Mouse (Mus musculus): ENCODE results near the gene Gm21915. TPM values are rescaled to one million over a fixed set of nuclear protein-coding genes. Genes with fewer than 3 reads are reported as not detected.

Gm21915 gene
- polyA plus RNA-seq, 1 experiment from 2014 or later, result not detected

- Histone ChIP-seq H3K4me3 (replicated peaks) (no peak overlapping the region), H3K4me1 (peaks cover 12% of the 10 kb centered on the region), H3K27me3 (replicated peaks) (no peaks in the 10 kb centered on the region), H3K27ac (replicated peaks) (no peak overlapping the region), H3K4me2 (no peak overlapping the region), H3K36me3 (no peaks in the 10 kb centered on the region), H3K9ac (replicated peaks) (no peak overlapping the region), H3K9me3 (replicated peaks) (no peaks in the 10 kb centered on the region)
- 29% methylated on average over 4 of the region's 4 CpGs for WGBS
- no peak for ATAC-seq (ENCODE audit: low FRiP score)
Observed at GRCm38 (mm10) chr9:40671323-40671930, 1.0 kb downstream of the Gm21915 start.

DNA sequence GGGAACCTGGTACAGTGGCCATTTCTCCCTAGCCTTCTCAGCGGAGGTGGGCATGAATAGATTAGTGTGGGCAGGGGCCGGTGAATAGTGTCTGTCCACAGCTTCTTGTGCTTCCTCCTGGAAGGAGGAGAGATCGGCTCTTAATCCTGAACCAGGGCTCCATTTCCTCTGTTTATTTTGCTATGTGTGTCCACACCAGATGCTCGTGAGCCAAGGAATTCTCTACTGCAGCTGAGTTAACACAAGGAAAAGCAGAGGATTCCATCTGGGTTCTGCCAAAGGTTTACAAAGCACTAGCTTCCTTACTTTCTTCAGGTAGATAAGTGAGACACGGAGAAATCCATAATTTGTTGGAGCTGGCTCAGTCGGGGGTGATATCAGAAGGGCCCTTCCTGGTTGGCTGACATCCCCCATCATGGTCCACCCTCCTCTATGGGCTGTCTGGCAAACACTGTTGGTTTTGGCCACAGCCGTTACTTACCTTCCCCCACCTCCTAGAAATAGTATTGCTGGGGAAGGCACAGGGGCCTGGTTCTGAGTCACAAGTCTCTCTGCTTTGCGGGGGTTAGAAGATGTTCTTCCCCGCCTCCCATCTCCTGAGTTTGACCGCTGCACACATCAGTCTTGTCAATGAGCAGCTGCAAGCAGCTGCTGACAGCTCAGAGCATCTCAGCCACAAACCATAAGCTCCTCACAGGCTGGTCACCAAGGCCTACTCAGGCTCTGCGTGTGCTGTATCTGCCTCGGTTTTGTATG, 5.0 kb downstream of the Gm21915 start:
- WGBS, result 81% methylated on average over 12 of the region's 12 CpGs
- Histone ChIP-seq H3K4me2 (no peak overlapping the region), H3K27ac (replicated peaks) (no peak overlapping the region)

DNA sequence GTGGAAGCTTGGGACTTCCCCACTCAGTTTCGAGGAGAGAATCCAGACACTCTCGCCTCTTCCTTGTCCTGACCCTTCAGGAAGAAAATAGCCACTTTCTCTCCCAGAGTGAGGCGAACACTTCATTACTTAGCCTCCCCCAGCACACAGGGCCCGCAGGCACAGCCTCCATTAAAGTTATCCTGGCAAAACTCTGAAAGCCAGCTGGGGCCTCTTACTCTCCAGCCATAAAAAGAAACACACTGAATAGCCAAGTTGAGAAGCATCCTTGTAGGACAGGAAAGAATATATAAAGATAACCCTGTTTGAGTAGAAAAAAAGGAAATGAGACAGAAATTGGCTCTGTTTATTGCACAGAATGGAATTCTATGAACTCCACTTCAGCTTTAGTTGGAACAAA, 8.2 kb downstream of the Gm21915 start:
- Histone ChIP-seq H3K4me1 (0 out of 2 replicates have a peak, but pooled peaks cover 2% of the 10 kb centered on the region), H3K9ac (replicated peaks) (no peak overlapping the region), H3K4me2 (no peak overlapping the region), H3K36me3 (no peaks in the 10 kb centered on the region), H3K27ac (replicated peaks) (no peak overlapping the region), H3K9me3 (replicated peaks) (no peaks in the 10 kb centered on the region), H3K4me3 (replicated peaks) (no peak overlapping the region), H3K27me3 (replicated peaks) (no peaks in the 10 kb centered on the region)
- WGBS, result 60% methylated on average over 4 of the region's 4 CpGs
- no peak for ATAC-seq (ENCODE audit: low FRiP score)

More for the DNA sequence above, 5.0 kb downstream of the Gm21915 start:
- ATAC-seq (ENCODE audit: low FRiP score), result no peak
- H3K27me3 ChIP-seq (replicated peaks), result no peaks in the 10 kb centered on the region
- no peaks in the 10 kb centered on the region for H3K36me3 ChIP-seq
- H3K9me3 ChIP-seq (replicated peaks), result no peaks in the 10 kb centered on the region
- H3K9ac ChIP-seq (replicated peaks), result no peak overlapping the region
- H3K4me3 ChIP-seq (replicated peaks), result no peak overlapping the region
- peaks cover 11% of the 10 kb centered on the region for H3K4me1 ChIP-seq

DNA sequence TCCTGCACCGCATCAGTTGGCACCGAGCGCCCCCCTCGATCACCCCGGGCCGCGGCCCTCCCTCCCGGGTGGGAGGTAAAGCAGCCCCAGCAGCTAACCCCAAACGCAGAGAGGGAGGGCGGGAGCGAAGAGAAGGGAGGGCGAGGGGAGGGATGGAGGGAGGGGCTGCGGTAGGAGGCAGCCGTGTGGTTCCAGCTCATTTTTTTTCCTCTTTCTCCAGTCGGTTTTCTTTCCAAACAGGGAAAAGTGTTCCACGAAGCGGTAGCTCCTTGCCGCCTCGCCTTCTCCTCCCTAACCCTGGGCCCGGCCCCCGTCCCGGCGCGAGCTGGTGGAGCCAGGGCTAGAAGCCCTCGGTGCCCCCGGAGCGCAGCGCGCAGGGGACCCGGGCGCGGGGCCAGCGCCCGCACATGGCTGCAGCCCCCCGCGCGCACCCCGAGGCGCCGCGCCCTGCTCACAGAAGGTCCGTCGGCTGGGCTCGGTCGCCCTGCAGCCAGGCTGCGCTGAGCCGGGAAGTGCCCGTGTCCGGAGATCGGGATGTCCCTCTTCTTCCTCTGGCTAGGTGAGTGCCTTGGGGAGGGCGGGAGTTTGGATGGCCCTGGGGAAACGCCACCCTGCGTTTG, 15.5 kb downstream of the Gm21915 start, which contains the start of gene Clmp:
TSS of gene Clmp (plus strand) at position 162 of the 620 bp plus-strand sequence.
- ATAC-seq (ENCODE audit: low FRiP score), result peak; percentile 80
- peaks cover 35% of the 10 kb centered on the region for H3K4me1 ChIP-seq
- H3K4me2 ChIP-seq, result peak within 1 kb of the TSS; percentile 86
- peak within 1 kb of the TSS; percentile 97 for H3K27ac ChIP-seq (replicated peaks)
- H3K9me3 ChIP-seq (replicated peaks), result no peaks in the 10 kb centered on the region
- WGBS, result 1% methylated on average over 51 of the region's 53 CpGs
- no peaks in the 10 kb centered on the region for H3K27me3 ChIP-seq (replicated peaks)
- peak within 1 kb of the TSS; percentile 93 for H3K9ac ChIP-seq (replicated peaks)
- H3K4me3 ChIP-seq (replicated peaks), result peak within 1 kb of the TSS; percentile 69
- no peaks in the 10 kb centered on the region for H3K36me3 ChIP-seq

DNA sequence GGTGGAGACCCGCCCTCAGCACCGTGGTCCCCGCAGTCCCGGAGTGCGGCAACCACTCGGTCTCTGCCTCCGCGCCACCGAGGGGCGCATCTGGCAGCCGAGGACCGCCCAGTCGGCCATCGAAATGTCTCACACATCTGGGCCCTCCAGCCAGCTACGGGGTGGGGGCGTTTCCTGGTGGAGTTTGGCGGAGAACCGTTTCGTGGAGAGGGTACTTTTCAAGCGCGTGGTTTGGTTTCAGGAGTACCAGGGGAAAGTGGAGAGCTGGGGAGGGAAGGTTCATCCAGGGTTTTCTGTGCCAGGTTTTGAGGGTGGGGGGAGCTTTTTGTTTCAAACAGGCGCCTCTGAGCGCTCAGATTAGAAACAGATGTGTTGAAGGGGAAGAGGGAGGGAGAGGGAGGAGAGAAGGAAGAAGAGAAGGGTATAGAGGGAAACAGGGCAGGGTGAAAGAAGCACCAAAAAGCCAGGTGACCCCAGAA, 16.0 kb downstream of the Gm21915 start:
- no peaks in the 10 kb centered on the region for H3K27me3 ChIP-seq (replicated peaks)
- H3K27ac ChIP-seq (replicated peaks), result peak overlapping the region; percentile 97
- H3K9me3 ChIP-seq (replicated peaks), result no peaks in the 10 kb centered on the region
- peak overlapping the region; percentile 86 for H3K4me2 ChIP-seq
- H3K4me1 ChIP-seq, result peaks cover 35% of the 10 kb centered on the region
- ATAC-seq (ENCODE audit: low FRiP score), result peak; percentile 67
- WGBS, result under 1% methylated on average over 23 of the region's 23 CpGs
- peak overlapping the region; percentile 69 for H3K4me3 ChIP-seq (replicated peaks)
- H3K36me3 ChIP-seq, result no peaks in the 10 kb centered on the region
- peak overlapping the region; percentile 93 for H3K9ac ChIP-seq (replicated peaks)

DNA sequence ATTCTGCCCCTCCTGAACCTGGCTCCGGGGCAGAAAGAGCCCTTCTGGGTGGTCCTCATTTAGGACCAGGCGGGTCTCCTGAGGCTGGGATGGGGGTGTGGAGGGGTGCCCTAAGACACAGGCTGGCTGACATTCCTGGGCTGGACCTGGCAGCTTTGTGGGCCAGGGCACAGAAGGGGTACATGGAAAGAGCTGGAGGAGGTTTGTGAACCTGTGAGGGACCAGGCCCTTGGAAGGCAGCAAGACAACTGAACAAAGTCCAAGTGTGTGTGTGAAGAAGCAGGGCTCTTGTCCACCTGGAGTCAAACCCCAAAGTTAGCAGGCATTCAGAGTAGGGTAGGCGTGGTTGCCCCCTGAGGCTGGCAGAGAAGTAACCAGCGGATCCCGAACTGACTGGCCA, 16.6 kb downstream of the Gm21915 start:
- Histone ChIP-seq H3K4me2 (peak overlapping the region; percentile 86), H3K4me1 (peaks cover 38% of the 10 kb centered on the region), H3K27ac (replicated peaks) (peak overlapping the region; percentile 97), H3K9me3 (replicated peaks) (no peaks in the 10 kb centered on the region), H3K36me3 (no peaks in the 10 kb centered on the region), H3K4me3 (replicated peaks) (peak overlapping the region; percentile 69), H3K9ac (replicated peaks) (peak overlapping the region; percentile 93), H3K27me3 (replicated peaks) (no peaks in the 10 kb centered on the region)
- WGBS, result 35% methylated on average over 5 of the region's 5 CpGs
- peak; percentile 8; the same call in 1 of the 2 replicates for ATAC-seq (ENCODE audit: low FRiP score)

- H3K4me2 ChIP-seq, result peak overlapping the region; percentile 86
- peak overlapping the region; percentile 97 for H3K27ac ChIP-seq (replicated peaks)
- peak overlapping the region; percentile 93 for H3K9ac ChIP-seq (replicated peaks)
- H3K4me3 ChIP-seq (replicated peaks), result peak overlapping the region; percentile 69
- H3K4me1 ChIP-seq, result peaks cover 41% of the 10 kb centered on the region
- 35% methylated on average over 3 of the region's 3 CpGs for WGBS
- no peaks in the 10 kb centered on the region for H3K9me3 ChIP-seq (replicated peaks)
- H3K36me3 ChIP-seq, result no peaks in the 10 kb centered on the region
- no peak for ATAC-seq (ENCODE audit: low FRiP score)
- no peaks in the 10 kb centered on the region for H3K27me3 ChIP-seq (replicated peaks)
Observed at GRCm38 (mm10) chr9:40687553-40687952, 17.1 kb downstream of the Gm21915 start.

DNA sequence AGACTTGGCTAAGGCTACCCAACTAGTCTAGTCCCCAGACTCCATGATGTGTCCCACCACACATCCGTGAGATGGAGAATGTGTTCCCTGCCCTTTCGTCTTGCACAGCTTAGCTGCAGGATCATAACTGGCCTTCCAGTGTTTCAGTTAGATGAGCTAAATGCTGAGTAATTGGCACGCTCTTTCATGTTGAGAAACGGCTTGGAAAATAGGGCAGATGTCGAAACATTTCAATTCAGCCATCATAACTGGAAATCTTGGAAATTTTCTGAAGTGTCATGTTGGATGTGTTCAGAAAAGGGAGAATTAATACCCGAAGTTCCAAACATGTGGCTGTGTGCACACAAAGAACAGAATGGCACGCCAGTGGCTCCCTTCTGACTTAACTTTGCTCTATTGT, 20.1 kb downstream of the Gm21915 start:
- Histone ChIP-seq H3K27ac (replicated peaks) (no peak overlapping the region), H3K4me1 (peaks cover 62% of the 10 kb centered on the region), H3K27me3 (replicated peaks) (no peaks in the 10 kb centered on the region), H3K9ac (replicated peaks) (no peak overlapping the region), H3K9me3 (replicated peaks) (no peaks in the 10 kb centered on the region), H3K36me3 (no peaks in the 10 kb centered on the region), H3K4me3 (replicated peaks) (no peak overlapping the region), H3K4me2 (no peak overlapping the region)
- WGBS, result 91% methylated on average over 7 of the region's 7 CpGs
- ATAC-seq (ENCODE audit: low FRiP score), result no peak

DNA sequence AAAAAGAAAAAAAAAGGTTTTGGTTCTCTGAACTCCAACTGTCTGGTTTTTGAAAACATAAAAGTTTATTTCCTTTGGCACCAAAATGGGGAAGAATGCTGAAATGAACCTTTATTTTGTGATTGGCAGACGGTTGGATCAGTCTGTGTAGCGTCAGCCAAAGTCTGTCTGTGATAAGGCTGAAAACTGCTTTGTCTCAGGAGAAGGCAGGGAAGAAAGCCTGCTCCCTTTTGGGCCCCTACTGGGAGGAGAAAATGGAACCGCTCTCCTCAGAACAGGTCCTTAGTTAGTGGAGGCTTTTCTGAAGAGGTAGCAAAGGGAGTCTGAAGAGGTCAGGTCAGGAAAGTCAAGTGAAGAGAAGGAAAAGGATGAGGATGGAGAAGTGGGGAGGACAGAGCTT, 22.6 kb downstream of the Gm21915 start:
- Histone ChIP-seq H3K4me2 (no peak overlapping the region), H3K4me1 (peaks cover 47% of the 10 kb centered on the region), H3K27ac (replicated peaks) (peak overlapping the region; percentile 54; the same call in 1 of the 2 replicates), H3K36me3 (0 out of 2 replicates have a peak, but pooled peaks cover 10% of the 10 kb centered on the region), H3K4me3 (replicated peaks) (no peak overlapping the region), H3K9me3 (replicated peaks) (no peaks in the 10 kb centered on the region), H3K9ac (replicated peaks) (no peak overlapping the region), H3K27me3 (replicated peaks) (no peaks in the 10 kb centered on the region)
- no peak for ATAC-seq (ENCODE audit: low FRiP score)
- WGBS, result 55% methylated on average over 3 of the region's 3 CpGs

DNA sequence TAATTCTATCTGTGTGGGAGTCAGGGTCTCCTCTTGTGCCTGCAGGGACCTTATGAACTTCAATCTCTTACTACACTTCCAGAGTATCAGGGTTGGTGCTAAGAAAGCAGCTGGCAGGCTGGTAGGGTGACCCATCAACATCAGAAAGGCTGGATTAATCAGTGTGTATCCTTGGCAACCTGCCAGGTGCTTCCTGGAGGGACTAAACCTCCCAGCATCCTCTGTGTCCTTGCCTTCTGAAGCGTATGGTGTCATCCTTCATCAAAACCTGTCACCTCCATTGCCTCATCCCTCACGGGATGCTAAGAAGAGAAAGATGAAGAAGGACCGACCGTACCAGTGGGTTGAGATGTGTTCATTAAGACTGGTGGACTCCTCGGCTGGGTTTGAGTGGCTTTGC, 23.4 kb downstream of the Gm21915 start:
- peak; percentile 33; the same call in 1 of the 2 replicates for ATAC-seq (ENCODE audit: low FRiP score)
- Histone ChIP-seq H3K27me3 (replicated peaks) (no peaks in the 10 kb centered on the region), H3K36me3 (0 out of 2 replicates have a peak, but pooled peaks cover 10% of the 10 kb centered on the region), H3K4me1 (peaks cover 40% of the 10 kb centered on the region), H3K4me2 (no peak overlapping the region), H3K9me3 (replicated peaks) (no peaks in the 10 kb centered on the region), H3K4me3 (replicated peaks) (no peak overlapping the region), H3K9ac (replicated peaks) (no peak overlapping the region), H3K27ac (replicated peaks) (no peak overlapping the region)
- 36% methylated on average over 5 of the region's 5 CpGs for WGBS

DNA sequence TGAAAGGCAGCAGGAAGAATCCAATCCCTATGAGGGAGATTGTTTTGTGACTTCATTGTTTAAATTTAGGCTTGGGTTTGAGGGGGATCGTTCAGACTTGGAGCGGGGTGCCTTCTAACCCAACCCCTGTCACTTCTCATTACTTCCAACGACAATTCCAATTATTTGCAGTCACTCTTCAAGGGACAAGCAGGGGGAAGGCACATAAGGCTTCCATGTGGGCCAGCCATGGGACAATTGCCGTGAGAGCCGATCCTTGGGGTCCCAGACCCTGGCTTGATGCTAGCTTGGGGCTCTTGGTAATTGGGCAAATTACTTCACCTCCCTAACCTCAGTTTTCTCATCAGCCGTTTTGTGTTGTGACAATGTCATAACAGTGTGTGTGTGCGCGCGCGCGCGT, 23.9 kb downstream of the Gm21915 start:
- Histone ChIP-seq H3K27ac (replicated peaks) (no peak overlapping the region), H3K27me3 (replicated peaks) (no peaks in the 10 kb centered on the region), H3K4me2 (no peak overlapping the region), H3K9ac (replicated peaks) (no peak overlapping the region), H3K4me1 (peaks cover 36% of the 10 kb centered on the region), H3K9me3 (replicated peaks) (no peaks in the 10 kb centered on the region), H3K4me3 (replicated peaks) (no peak overlapping the region), H3K36me3 (0 out of 2 replicates have a peak, but pooled peaks cover 10% of the 10 kb centered on the region)
- ATAC-seq (ENCODE audit: low FRiP score), result no peak
- 75% methylated on average over 12 of the region's 12 CpGs for WGBS

All from neural tube, embryonic 15.5 days (tissue).